Mouse (Mus musculus): ENCODE measurements around the gene Cdk1.
A peak's percentile ranks its signal among the peaks of the same experiment; 100 is the strongest.

Cdk1 gene

DNA sequence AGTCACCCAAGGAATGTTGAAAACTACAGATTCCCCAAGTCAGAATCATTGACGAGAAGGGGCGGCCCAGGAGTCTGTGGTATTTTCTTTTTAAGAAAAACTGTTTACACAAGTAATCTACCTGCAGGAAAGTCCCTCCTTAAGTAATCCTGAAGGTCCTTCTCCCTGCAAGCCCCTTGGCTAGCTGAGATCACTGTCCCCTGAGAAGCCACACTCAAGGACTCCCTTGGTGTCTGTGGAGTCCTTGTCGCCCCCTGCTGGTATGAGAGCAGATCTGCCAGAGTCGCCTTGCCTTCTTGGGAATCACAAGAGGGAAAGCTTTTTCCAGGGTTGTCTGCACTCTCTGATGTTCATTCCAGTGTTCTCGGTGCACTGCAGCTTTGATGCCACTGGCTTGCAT lies 45.7 kb downstream of the Cdk1 start:
- peak in 1 of 2 experiments; percentile 52 for DNase-seq (ENCODE audit: low spot score in 2 of 2)

DNA sequence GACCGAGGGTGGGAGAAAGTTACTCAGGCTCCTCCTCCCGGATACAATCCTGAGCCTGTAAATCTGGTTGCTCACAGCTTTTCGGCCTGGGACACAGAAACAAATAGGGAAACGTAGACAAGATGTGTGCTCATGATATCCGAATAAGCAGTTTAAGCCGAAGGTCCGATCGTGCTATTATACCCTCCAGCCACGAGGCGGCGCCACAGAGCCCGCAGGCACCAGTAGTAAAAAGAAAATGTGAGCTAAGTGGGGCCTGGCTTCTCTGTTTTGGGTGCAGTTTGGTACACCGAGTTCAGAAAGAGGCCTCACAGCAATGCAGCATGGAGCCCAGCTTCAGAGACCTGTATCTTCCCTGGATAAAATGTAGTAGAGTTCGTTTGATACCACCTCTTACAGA lies 46.5 kb downstream of the Cdk1 start:
- DNase-seq (ENCODE audit: low spot score in 2 of 2): peak in 1 of 2 experiments; percentile 14

DNA sequence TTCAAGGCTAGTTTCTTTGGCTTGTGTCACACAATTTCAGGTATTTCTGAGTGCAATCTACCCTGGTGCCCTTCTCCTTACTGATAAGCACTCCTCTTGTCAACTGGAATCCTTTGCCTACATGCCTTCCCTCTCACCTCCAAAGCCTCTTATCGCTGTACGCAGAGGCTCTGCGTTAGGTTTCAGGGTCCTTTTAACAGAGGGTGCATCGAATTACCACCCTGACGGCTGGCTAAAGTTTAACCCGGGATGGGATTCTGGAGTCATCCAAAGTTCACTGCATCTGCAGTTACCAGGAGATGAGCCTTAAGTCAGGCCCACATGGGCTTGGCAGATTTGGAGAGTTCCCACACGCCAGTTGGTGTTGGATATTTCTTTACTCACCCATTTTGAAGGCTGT lies 47.1 kb downstream of the Cdk1 start:
- DNase-seq (ENCODE audit: low spot score in 2 of 2): no peak

DNA sequence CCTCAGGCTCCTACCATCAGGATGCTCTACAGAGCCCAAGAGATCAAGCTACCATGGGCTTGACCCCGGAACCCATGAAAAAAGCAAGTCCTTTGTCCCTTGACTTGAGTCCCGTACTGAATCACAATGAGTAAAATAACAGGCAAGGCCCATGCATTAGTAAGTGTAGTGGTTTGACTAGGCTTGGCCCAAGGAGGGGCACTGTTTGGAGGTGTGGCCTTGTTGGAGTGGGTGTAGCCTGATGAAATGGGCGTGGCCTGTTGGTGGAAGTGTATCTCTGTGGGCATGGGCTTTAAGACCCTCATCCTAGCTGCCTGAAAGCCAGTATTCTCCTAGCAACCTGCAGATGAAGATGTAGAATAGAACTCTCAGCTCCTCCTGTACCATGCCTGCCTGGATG lies 47.9 kb downstream of the Cdk1 start:
- DNase-seq (ENCODE audit: low spot score in 2 of 2): no peak

DNA sequence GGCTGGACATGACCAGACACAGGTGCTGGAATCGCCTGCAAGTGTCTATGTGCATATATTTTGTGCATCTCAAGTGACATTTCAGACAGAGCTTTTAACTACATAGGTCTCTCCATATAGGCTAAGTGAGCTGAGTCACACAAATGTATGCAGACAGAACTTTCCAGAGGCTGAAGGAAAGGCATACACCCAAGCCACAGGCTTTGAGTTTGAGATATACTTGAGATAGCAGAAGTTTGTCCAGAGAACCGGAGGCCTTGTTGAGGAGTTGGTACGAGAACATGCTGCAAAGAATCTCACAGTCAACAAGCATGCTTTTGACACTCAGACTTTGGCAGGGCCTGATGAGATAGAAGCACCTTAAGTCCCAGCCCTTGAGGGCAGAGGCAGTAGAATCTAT lies 50.1 kb downstream of the Cdk1 start:
- DNase-seq (ENCODE audit: low spot score in 2 of 2): no peak

DNA sequence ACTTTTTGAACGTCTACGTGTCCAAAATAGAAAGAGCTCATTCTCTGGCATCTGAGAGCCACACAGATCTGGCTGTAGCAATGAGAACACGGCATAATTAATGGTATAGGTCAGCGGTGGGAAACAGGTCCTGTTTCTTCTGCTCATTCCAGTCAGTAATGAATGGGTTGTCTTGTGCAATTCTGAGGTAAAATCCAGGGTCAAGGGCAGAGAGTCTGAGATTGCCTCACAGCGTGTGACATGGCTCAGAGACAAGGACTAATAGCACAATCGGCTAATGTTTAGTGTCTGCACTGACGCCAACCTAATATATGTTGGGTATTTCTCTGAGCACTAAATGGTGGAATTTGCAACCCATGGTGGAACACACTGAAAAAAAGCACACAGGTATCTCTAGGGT lies 52.8 kb downstream of the Cdk1 start:
- no peak for DNase-seq (ENCODE audit: low spot score in 2 of 2)

DNA sequence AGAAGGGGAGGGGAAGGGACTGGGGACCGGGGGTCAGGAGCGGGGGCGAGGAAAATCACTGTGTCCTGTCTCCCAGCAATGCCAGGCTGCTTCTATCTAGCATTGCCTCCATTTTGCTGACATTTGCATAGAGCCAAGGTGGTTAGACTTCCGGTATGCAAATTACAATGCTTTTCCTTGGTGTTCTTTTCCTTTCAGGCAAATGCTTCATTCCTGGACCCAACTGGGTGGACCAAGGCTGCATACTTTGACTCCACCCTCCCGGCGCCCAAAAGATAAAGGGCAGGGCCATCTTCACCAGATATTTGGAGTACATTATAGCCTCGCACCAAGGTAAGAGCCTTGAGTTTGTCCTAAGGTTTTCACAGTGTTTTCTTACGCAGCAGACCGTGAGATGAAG lies 56.8 kb downstream of the Cdk1 start:
- no peak for DNase-seq (ENCODE audit: low spot score in 2 of 2)

DNA sequence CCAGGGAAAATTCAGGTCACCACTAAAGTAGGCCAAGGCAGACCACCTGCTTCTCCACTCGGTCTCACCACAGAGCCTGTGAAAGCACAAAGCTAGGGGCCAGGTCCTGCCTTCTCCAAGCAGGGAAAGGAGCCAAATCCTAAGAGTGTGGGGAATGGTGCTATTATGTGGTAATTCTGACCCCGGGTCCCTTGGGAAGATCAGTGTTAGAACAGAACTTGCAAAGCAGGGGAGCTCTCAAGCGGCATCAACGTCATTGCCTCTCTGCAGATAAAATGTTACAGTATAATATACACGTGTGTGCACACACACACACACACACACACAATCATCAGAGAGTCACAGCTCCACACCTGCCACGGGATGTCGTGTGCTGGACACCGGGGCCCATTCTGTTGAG lies 62.0 kb downstream of the Cdk1 start:
- DNase-seq (ENCODE audit: low spot score in 2 of 2): no peak

DNA sequence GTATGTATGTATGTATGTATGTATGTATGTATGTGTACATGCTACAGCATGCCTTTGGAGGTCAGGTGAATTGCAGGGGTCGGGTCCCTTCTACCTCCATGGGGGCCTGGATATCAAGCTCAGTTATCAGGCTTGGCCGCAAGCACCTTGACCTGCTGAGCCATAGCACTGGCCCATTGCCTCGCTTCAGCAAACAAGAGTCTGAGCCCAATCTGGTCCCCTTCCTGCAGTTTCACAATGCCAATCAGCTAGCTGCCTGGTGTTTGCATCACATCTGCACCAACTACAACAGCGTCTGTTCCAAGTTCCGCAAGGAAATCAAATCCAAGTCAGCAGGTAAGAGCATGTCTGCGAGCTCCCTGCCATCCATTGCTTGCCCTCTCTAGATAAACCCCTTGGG lies 64.0 kb downstream of the Cdk1 start:
- no peak for DNase-seq (ENCODE audit: low spot score in 2 of 2)

DNA sequence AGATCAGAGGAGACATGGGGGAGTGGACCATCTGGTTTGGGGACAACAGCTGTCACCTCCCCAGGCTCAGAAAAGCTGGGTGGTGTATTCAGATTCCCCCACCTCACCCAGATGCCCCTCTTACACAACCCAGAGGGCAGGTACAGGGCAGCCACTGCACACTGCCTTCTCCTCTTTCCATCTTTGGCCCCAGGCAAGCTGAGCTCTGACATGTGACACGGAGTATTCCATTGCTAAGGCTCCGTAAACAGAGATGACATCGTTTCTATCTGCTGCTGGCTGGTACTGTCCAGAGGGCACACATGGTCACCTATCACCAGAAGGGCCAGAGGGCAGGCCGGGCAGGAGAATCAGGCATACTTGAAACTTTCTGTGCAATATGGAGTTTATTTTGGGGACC lies 64.7 kb downstream of the Cdk1 start:
- no peak for DNase-seq (ENCODE audit: low spot score in 2 of 2)

DNA sequence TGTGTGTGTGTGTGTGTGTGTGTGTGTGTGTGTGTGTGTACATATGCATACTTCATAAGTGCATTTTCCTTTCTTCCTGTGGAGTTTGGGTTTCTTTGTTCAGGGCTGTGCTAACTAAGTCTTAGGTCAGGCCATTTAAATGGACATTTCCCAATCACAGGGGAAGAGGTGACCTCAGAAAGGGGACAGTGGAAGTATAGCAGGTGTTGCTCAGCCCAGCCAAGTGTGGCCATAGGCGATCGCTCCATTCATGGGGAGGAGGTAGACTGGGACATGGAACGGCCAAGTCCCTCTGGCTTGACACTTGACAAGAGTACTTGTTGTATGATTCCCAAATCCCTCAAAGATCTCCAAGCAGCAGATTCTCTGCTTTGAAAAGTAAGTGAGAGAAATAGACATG lies 65.8 kb downstream of the Cdk1 start:
- no peak for DNase-seq (ENCODE audit: low spot score in 2 of 2)

Measured in frontal cortex, postnatal 10 days (tissue).